Mouse (Mus musculus) stomach, embryonic 15.5 days (tissue): ENCODE data around the gene Rab5c. TPM values are rescaled to one million over a fixed set of nuclear protein-coding genes. Genes with fewer than 3 reads are reported as not detected.

Source experiments
- ATAC-seq: fragments of 200-750 bp; cut with Nextera tagmentation; 2 replicates; pipeline ENCODE4 v1.8.0; 2017; ENCODE audit warnings: low read depth, moderate number of reproducible peaks, moderate TSS enrichment; ENCODE audit not compliant: insufficient read depth, low FRiP score
- H3K27ac ChIP-seq: fragments of 300-500 bp; sonication (generic); 2 replicates; pipeline ENCODE4 v1.5.1; 2015; ENCODE audit warnings: mild to moderate bottlenecking, inconsistent platforms
- H3K27me3 ChIP-seq: fragments of 300-500 bp; sonication (generic); replicated peaks from 2 replicates; pipeline ENCODE4 v1.6.1; 2015; ENCODE audit warnings: inconsistent platforms
- H3K36me3 ChIP-seq: fragments of 300-500 bp; sonication (generic); 2 replicates; pipeline ENCODE4 v1.6.1; 2015; ENCODE audit warnings: inconsistent platforms
- H3K4me1 ChIP-seq: fragments of 300-500 bp; sonication (generic); 2 replicates; pipeline ENCODE4 v1.6.1; 2015; ENCODE audit warnings: inconsistent platforms
- H3K4me2 ChIP-seq: fragments of 300-500 bp; sonication (generic); 2 replicates; pipeline ENCODE4 v1.6.1; 2015; ENCODE audit warnings: mild to moderate bottlenecking, inconsistent platforms
- H3K4me3 ChIP-seq: fragments of 300-500 bp; sonication (generic); replicated peaks from 2 replicates; pipeline ENCODE4 v1.5.1; 2015; ENCODE audit warnings: inconsistent platforms
- H3K9ac ChIP-seq: fragments of 300-500 bp; sonication (generic); 2 replicates; pipeline ENCODE4 v1.6.1; 2015; ENCODE audit warnings: inconsistent platforms
- H3K9me3 ChIP-seq: fragments of 300-500 bp; sonication (generic); 2 replicates; pipeline ENCODE4 v1.6.1; 2016; ENCODE audit warnings: inconsistent platforms
- WGBS: fragments of 180-500 bp; shearing (Covaris S2); methylation state at CpG from one replicate; pipeline ENCODE4 v1.1.7; 2015; 5-methylcytosine and 5-hydroxymethylcytosine counted together
- polyA plus RNA-seq: library from polyadenylated mRNA; unstranded; fragments of >200 nt; fragmentation: Nextera tagmentation; extraction: Ambion mirVana; gene quantifications from 2 replicates; pipeline ENCODE4 v1.2.1, GENCODE M21; 2015

The Rab5c gene
- polyA plus RNA-seq, 1 experiment from 2014 or later: 25.5 TPM

GRCm38 (mm10) chr11:100692164-100692616 is 45.8 kb downstream of the Rab5c start, which contains the start of gene Zfp385c:
Gene Zfp385c, minus strand, starts transcription at chr11:100692455.
- ATAC-seq: no peak
- H3K9me3 ChIP-seq: no peaks in the 10 kb centered on the region
- no peak within 1 kb of the TSS for H3K27ac ChIP-seq
- H3K9ac ChIP-seq: peak within 1 kb of the TSS; percentile 22; the same call in 1 of the 2 replicates
- H3K27me3 ChIP-seq: peaks cover 18% of the 10 kb centered on the region
- WGBS: 1% methylated on average over 23 of the region's 23 CpGs
- H3K4me3 ChIP-seq: peak within 1 kb of the TSS; percentile 33
- H3K36me3 ChIP-seq: no peaks in the 10 kb centered on the region
- H3K4me2 ChIP-seq: peak within 1 kb of the TSS; percentile 66
- H3K4me1 ChIP-seq: peaks cover 9% of the 10 kb centered on the region; the same call in 1 of the 2 replicates

GRCm38 (mm10) chr11:100690389-100690788 is 47.6 kb downstream of the Rab5c start:
- Histone ChIP-seq H3K4me1 (peaks cover 9% of the 10 kb centered on the region; the same call in 1 of the 2 replicates), H3K27me3 (peaks cover 18% of the 10 kb centered on the region), H3K4me3 (no peak overlapping the region), H3K9me3 (no peaks in the 10 kb centered on the region), H3K36me3 (no peaks in the 10 kb centered on the region), H3K27ac (no peak overlapping the region), H3K4me2 (no peak overlapping the region), H3K9ac (no peak overlapping the region)
- ATAC-seq: no peak
- 66% methylated on average over 7 of the region's 7 CpGs for WGBS

GRCm38 (mm10) chr11:100688443-100688842 is 49.6 kb downstream of the Rab5c start:
- Histone ChIP-seq H3K9ac (no peak overlapping the region), H3K9me3 (no peaks in the 10 kb centered on the region), H3K27me3 (peaks cover 18% of the 10 kb centered on the region), H3K4me1 (peaks cover 9% of the 10 kb centered on the region; the same call in 1 of the 2 replicates), H3K36me3 (no peaks in the 10 kb centered on the region), H3K4me2 (no peak overlapping the region), H3K27ac (no peak overlapping the region), H3K4me3 (no peak overlapping the region)
- WGBS: 68% methylated on average over 4 of the region's 4 CpGs
- no peak for ATAC-seq

GRCm38 (mm10) chr11:100687265-100687664 is 50.8 kb downstream of the Rab5c start:
- no peak overlapping the region for H3K27ac ChIP-seq
- no peak overlapping the region for H3K9ac ChIP-seq
- no peaks in the 10 kb centered on the region for H3K9me3 ChIP-seq
- H3K4me3 ChIP-seq: no peak overlapping the region
- 66% methylated on average over 7 of the region's 7 CpGs for WGBS
- no peak for ATAC-seq
- H3K4me2 ChIP-seq: no peak overlapping the region
- peaks cover 14% of the 10 kb centered on the region for H3K27me3 ChIP-seq
- H3K36me3 ChIP-seq: no peaks in the 10 kb centered on the region
- peaks cover 8% of the 10 kb centered on the region; the same call in 1 of the 2 replicates for H3K4me1 ChIP-seq

GRCm38 (mm10) chr11:100685371-100685770 is 52.6 kb downstream of the Rab5c start:
- 70% methylated on average over 3 of the region's 3 CpGs for WGBS
- Histone ChIP-seq H3K4me3 (no peak overlapping the region), H3K9ac (no peak overlapping the region), H3K4me1 (no peaks in the 10 kb centered on the region), H3K27ac (no peak overlapping the region), H3K36me3 (no peaks in the 10 kb centered on the region), H3K9me3 (no peaks in the 10 kb centered on the region), H3K4me2 (no peak overlapping the region), H3K27me3 (no peaks in the 10 kb centered on the region)
- ATAC-seq: no peak

GRCm38 (mm10) chr11:100684084-100684483 is 53.9 kb downstream of the Rab5c start:
- no peaks in the 10 kb centered on the region for H3K4me1 ChIP-seq
- WGBS: 69% methylated on average over 2 of the region's 2 CpGs
- H3K36me3 ChIP-seq: no peaks in the 10 kb centered on the region
- no peak overlapping the region for H3K4me2 ChIP-seq
- no peaks in the 10 kb centered on the region for H3K27me3 ChIP-seq
- no peaks in the 10 kb centered on the region for H3K9me3 ChIP-seq
- no peak overlapping the region for H3K27ac ChIP-seq
- no peak for ATAC-seq
- no peak overlapping the region for H3K9ac ChIP-seq
- no peak overlapping the region for H3K4me3 ChIP-seq

- no peaks in the 10 kb centered on the region for H3K36me3 ChIP-seq
- no peak overlapping the region for H3K9ac ChIP-seq
- WGBS: 73% methylated on average over 5 of the region's 5 CpGs
- no peaks in the 10 kb centered on the region for H3K9me3 ChIP-seq
- ATAC-seq: no peak
- no peak overlapping the region for H3K27ac ChIP-seq
- no peak overlapping the region for H3K4me3 ChIP-seq
- no peak overlapping the region for H3K4me2 ChIP-seq
- H3K27me3 ChIP-seq: no peaks in the 10 kb centered on the region
- H3K4me1 ChIP-seq: no peaks in the 10 kb centered on the region
Measured at GRCm38 (mm10) chr11:100682526-100682925, 55.5 kb downstream of the Rab5c start.

GRCm38 (mm10) chr11:100681826-100682225 is 56.2 kb downstream of the Rab5c start:
- Histone ChIP-seq H3K27me3 (no peaks in the 10 kb centered on the region), H3K4me3 (no peak overlapping the region), H3K4me1 (no peaks in the 10 kb centered on the region), H3K27ac (no peak overlapping the region), H3K36me3 (no peaks in the 10 kb centered on the region), H3K4me2 (no peak overlapping the region), H3K9me3 (no peaks in the 10 kb centered on the region), H3K9ac (no peak overlapping the region)
- WGBS: 67% methylated on average over 5 of the region's 5 CpGs
- no peak for ATAC-seq

- H3K27me3 ChIP-seq: peaks cover 7% of the 10 kb centered on the region; the same call in 1 of the 2 replicates
- H3K4me1 ChIP-seq: peaks cover 5% of the 10 kb centered on the region
- no peak overlapping the region for H3K4me3 ChIP-seq
- H3K36me3 ChIP-seq: no peaks in the 10 kb centered on the region
- no peaks in the 10 kb centered on the region for H3K9me3 ChIP-seq
- WGBS: 41% methylated on average over 7 of the region's 7 CpGs
- no peak overlapping the region for H3K9ac ChIP-seq
- no peak for ATAC-seq
- H3K27ac ChIP-seq: no peak overlapping the region
- H3K4me2 ChIP-seq: no peak overlapping the region
Measured at GRCm38 (mm10) chr11:100677810-100678209, 60.2 kb downstream of the Rab5c start.

- Histone ChIP-seq H3K4me2 (peak overlapping the region; percentile 38; the same call in 1 of the 2 replicates), H3K27me3 (peaks cover 7% of the 10 kb centered on the region; the same call in 1 of the 2 replicates), H3K9me3 (no peaks in the 10 kb centered on the region), H3K9ac (peak overlapping the region; percentile 19; the same call in 1 of the 2 replicates), H3K36me3 (no peaks in the 10 kb centered on the region), H3K4me3 (no peak overlapping the region; the same call in 1 of the 2 replicates), H3K27ac (no peak overlapping the region), H3K4me1 (peaks cover 6% of the 10 kb centered on the region)
- ATAC-seq: peak; percentile 63; the same call in 1 of the 2 replicates
- 2% methylated on average over 23 of the region's 23 CpGs for WGBS
Measured at GRCm38 (mm10) chr11:100673169-100673568, 64.8 kb downstream of the Rab5c start.

GRCm38 (mm10) chr11:100671956-100672355 is 66.1 kb downstream of the Rab5c start:
- Histone ChIP-seq H3K9me3 (no peaks in the 10 kb centered on the region), H3K36me3 (no peaks in the 10 kb centered on the region), H3K27me3 (peaks cover 7% of the 10 kb centered on the region; the same call in 1 of the 2 replicates), H3K9ac (no peak overlapping the region), H3K27ac (no peak overlapping the region), H3K4me3 (no peak overlapping the region), H3K4me2 (no peak overlapping the region), H3K4me1 (peaks cover 6% of the 10 kb centered on the region)
- WGBS: 38% methylated on average over 2 of the region's 2 CpGs
- no peak for ATAC-seq

- Histone ChIP-seq H3K36me3 (no peaks in the 10 kb centered on the region), H3K27me3 (peaks cover 7% of the 10 kb centered on the region; the same call in 1 of the 2 replicates), H3K4me2 (no peak overlapping the region), H3K27ac (no peak overlapping the region), H3K9ac (no peak overlapping the region), H3K4me1 (peaks cover 6% of the 10 kb centered on the region), H3K9me3 (no peaks in the 10 kb centered on the region), H3K4me3 (no peak overlapping the region)
- no peak for ATAC-seq
- 69% methylated on average over 1 of the region's 1 CpGs for WGBS
Measured at GRCm38 (mm10) chr11:100671049-100671448, 67.0 kb downstream of the Rab5c start.
